Mouse (Mus musculus) spleen, postnatal 14 days (tissue): ENCODE measurements around the gene Tank.

ENCODE experiments used
- DNase-seq, 2 experiments: peaks; one replicate each; pipeline ENCODE4 v3.0.0; 2021 to 2022; ENCODE audit warnings: low spot score in 2 of 2

Tank gene

GRCm38 (mm10) chr2:61655382-61656281 is 77.2 kb downstream of the Tank start:
- no peak for DNase-seq

- peak in 1 of 2 experiments; percentile 21 for DNase-seq
These were observed 78.3 kb downstream of the Tank start for GRCm38 (mm10) chr2:61656421-61657411.

DNA sequence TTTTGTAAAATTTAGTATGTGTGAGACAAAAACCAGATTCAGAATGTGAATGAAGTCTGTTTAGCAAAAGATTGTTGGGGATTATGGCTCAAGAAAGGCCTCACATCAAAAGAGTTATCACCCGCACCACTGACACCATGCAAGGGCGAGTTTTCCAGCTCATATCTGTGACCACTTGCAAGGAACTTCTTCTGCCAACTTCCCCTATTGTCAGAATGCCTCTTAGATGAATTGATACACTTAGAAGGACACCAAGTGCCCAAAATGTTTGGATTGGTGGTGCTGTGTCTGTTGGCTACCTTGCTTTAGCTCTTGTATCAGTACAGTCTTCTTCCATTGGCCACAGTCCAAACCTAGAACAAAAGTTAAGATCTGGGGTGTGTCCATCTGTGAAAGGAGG is 80.9 kb downstream of the Tank start:
- DNase-seq: no peak

- no peak for DNase-seq
These were observed 84.4 kb downstream of the Tank start for GRCm38 (mm10) chr2:61662833-61663232.

DNA sequence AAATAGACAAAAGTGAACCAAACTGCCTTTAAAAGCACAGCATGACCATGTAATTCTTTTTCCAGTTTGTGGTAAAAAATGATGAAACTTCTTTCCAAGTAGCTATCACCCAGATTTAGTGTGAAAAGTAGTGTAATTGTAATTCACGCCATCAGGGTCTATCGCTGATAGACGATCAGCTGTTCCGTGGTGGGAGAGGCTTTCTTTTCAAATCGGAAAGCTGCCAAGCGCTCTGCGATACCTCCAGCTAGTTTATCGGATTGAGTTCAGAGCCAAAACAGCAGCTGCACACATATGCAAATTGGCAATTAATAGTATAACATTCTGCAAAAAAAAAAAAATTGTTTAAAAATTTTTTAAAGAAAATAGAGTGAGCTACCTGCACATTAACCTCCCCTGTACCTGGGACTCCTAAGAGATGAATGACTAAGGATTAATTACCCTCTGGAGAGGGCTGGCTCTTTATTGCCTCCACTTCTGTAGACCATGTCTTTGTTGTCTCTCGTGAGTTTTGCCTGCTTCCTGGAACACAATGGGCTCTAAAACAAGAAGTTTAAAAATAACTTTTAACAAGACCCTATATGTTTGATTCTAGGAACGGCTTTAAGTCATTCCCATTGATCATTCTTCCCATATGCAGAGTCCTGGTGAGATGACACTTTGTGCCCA is 85.3 kb downstream of the Tank start:
- no peak for DNase-seq

GRCm38 (mm10) chr2:61667420-61667819 is 89.0 kb downstream of the Tank start:
- DNase-seq: no peak

DNA sequence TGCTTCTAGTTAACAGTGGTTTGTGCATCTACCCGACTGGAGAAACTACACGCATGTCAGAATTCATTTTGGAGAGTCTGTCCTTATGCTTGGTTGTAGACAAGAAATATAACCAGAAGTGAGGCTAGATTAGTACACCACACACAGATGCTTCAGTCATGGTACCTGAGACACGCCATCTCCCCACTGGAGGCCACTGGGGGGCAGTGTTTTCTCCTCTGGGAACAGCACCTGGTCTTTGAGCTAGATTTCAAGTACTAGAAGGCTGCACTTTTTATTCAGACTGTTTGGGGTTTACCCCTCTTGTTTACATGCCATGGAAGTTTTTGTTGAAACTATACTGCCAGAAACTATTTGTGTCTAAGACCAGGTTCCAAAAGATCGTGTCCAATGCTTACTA is 89.9 kb downstream of the Tank start:
- peak in 1 of 2 experiments; percentile 46 for DNase-seq

- no peak for DNase-seq
These were observed 96.2 kb downstream of the Tank start for GRCm38 (mm10) chr2:61674555-61674954.

DNA sequence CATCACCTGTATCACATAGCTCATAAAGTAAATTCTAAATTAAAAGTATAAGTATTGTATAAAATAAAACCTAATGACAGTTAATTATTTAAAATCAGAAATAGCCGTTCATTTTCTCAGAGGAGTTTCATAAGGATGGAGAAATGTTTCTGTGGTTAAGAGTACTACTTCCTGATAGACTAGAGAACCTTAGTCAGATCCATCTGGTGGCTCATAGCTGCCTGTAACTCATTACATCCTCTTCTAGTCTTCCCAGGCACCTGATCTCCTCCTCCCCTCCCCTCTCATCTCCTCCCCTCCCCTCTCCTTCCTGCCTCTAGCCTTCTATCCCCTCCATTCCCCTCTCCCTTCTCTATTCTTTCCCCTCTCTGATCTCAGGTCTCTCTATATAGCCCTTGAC is 103.2 kb downstream of the Tank start:
- DNase-seq: no peak

- no peak for DNase-seq
These were observed 108.1 kb downstream of the Tank start for GRCm38 (mm10) chr2:61686533-61686932.

- no peak for DNase-seq
These were observed 110.7 kb downstream of the Tank start for GRCm38 (mm10) chr2:61689086-61689485.
